Comparison of ENCODE assay signal across 24 mouse cellular contexts in genomic region chr14:20436976-20437375, GRCm38 (mm10). TPM values are rescaled to one million over a fixed set of nuclear protein-coding genes. Genes with fewer than 3 reads are reported as not detected.
A peak's percentile ranks its signal among the peaks of the same experiment; 100 is the strongest.
DNase-seq lines count a peak whose midpoint lies in the region; ATAC-seq and TF ChIP-seq lines count a peak whose summit lies in the region.
"Had no signal": no experiment of that assay in that cellular context is flagged by ENCODE, and none has a peak within 500 bp of the region (broad histone marks: within the 10 kb centered on the region; RNA-seq: fewer than 3 reads in every experiment).

No protein-coding gene starts in this region.

- H3K27me3 ChIP-seq in cerebellum, adult 2 months (ENCODE audit: control insufficient read depth, insufficient read depth, low read length): no peaks in the 10 kb centered on the region
- peaks cover 7% of the 10 kb centered on the region for H3K27me3 ChIP-seq in megakaryocyte, embryonic 14.5 days (replicated peaks)
- H3K27me3 ChIP-seq: forebrain, embryonic 13.5 days; hindbrain, embryonic 12.5 days; hindbrain, embryonic 15.5 days had no signal

- TF ChIP-seq POLR2A in cerebellum, adult 2 months (IDR thresholded peaks at IDR 0.05; ENCODE audit: borderline replicate concordance, insufficient read depth, low read length): no peak

- no peak overlapping the region for H3K4me3 ChIP-seq in cerebellum, adult 2 months (replicated peaks; ENCODE audit: insufficient read depth, low read depth, low read length)
- peak overlapping the region; percentile 28 for H3K4me3 ChIP-seq in megakaryocyte, embryonic 14.5 days (replicated peaks)
- H3K4me3 ChIP-seq: forebrain, embryonic 10.5 days; forebrain, embryonic 13.5 days; hindbrain, embryonic 12.5 days; hindbrain, embryonic 15.5 days had no signal

- TF ChIP-seq CTCF in cerebellum, adult 2 months (IDR thresholded peaks at IDR 0.05; ENCODE audit: borderline replicate concordance, insufficient read depth, low read depth, low read length): no peak

- DNase-seq in cerebellum, postnatal 14 days: peak; percentile 45 to 57
- DNase-seq in cerebellum, adult 2 months: no peak
- no peak for DNase-seq in ovary, postnatal 10 days (ENCODE audit: low spot score)
- no peak for DNase-seq in natural killer cell, adult 2 months (ENCODE audit: low spot score in 2 of 2)
- DNase-seq: adrenal gland, adult 8-10 months; adrenal gland, postnatal 25 days; cerebellum, adult 11 months; cerebellum, adult 8-10 months; embryo, embryonic 11 days; gastrocnemius, postnatal 25 days had no signal

- no peak for ATAC-seq in megakaryocyte, adult 5-6 weeks (ENCODE audit: poor library complexity, severe bottlenecking)
- peak; percentile 47 for ATAC-seq in common myeloid progenitor, adult 5-6 weeks (replicated peaks; ENCODE audit: low read depth, poor library complexity, severe bottlenecking)
- ATAC-seq: activated CD4-positive, CD25-positive, alpha-beta regulatory T cell, adult 4 months; CD4-positive, CD25-positive, alpha-beta regulatory T cell, adult 4 months; forebrain, embryonic 13.5 days; forebrain, embryonic 16.5 days; intestine, postnatal 0 days had no signal

- no peaks in the 10 kb centered on the region; the same call in 1 of the 2 replicates for H3K4me1 ChIP-seq in cerebellum, adult 2 months (ENCODE audit: control insufficient read depth, insufficient read depth, low read length)
- H3K4me1 ChIP-seq in megakaryocyte, embryonic 14.5 days: peaks cover 7% of the 10 kb centered on the region
- H3K4me1 ChIP-seq: forebrain, embryonic 13.5 days; hindbrain, embryonic 12.5 days; hindbrain, embryonic 15.5 days had no signal

- no peak overlapping the region for H3K27ac ChIP-seq in cerebellum, adult 2 months (ENCODE audit: insufficient read depth, low read length)
- H3K27ac ChIP-seq: forebrain, embryonic 10.5 days; forebrain, embryonic 13.5 days; hindbrain, embryonic 12.5 days; hindbrain, embryonic 15.5 days had no signal

- H3K36me3 ChIP-seq in megakaryocyte, embryonic 14.5 days (replicated peaks; ENCODE audit: low read length): no peaks in the 10 kb centered on the region
- H3K36me3 ChIP-seq: forebrain, embryonic 10.5 days; hindbrain, embryonic 12.5 days; hindbrain, embryonic 15.5 days had no signal

- 49% methylated on average over 6 of the region's 6 CpGs for WGBS in cerebellum, adult 2 months

- H3K9me3 ChIP-seq in megakaryocyte, embryonic 14.5 days: peaks cover 6% of the 10 kb centered on the region
- H3K9me3 ChIP-seq: forebrain, embryonic 10.5 days; forebrain, embryonic 13.5 days; hindbrain, embryonic 12.5 days; hindbrain, embryonic 15.5 days had no signal

RNA-seq across cellular contexts. Expression of gene Cfap70, which starts 15.1 kb away (rescaled TPM):
- 0.38 and 0.76 TPM in 2 replicates for polyA plus RNA-seq in cerebellum, adult 2 months (2012; rRNA removed)
- polyA plus RNA-seq in megakaryocyte, embryonic 14.5 days (2012; ENCODE audit: insufficient read depth, low replicate concordance): not detected in 2 replicates
- not detected in 2 replicates for total RNA-seq in megakaryocyte, adult 5-6 weeks (2015)
- total RNA-seq in megakaryocyte, adult 5-6 weeks (2017): not detected in 2 replicates
- total RNA-seq in common myeloid progenitor, adult 5-6 weeks (2017): 0.05 TPM in 1 of 2 replicates, not detected in the other
- total RNA-seq: heart, adult 8-10 months; heart, postnatal 25 days had no signal
- polyA plus RNA-seq: activated CD4-positive, CD25-positive, alpha-beta regulatory T cell, adult 4 months; CD4-positive, CD25-positive, alpha-beta regulatory T cell, adult 4 months; heart, embryonic 11.5 days; intestine, postnatal 0 days had no signal

RNA-seq across cellular contexts. Expression of gene Anxa7, which starts 43.0 kb away (rescaled TPM):
- polyA plus RNA-seq in cerebellum, adult 2 months (2012; rRNA removed): 69.6 and 72.2 TPM in 2 replicates
- 37.0 and 167 TPM in 2 replicates for polyA plus RNA-seq in megakaryocyte, embryonic 14.5 days (2012; ENCODE audit: insufficient read depth, low replicate concordance)
- 99.1 and 113 TPM in 2 replicates for total RNA-seq in megakaryocyte, adult 5-6 weeks (2015)
- 117 and 128 TPM in 2 replicates for total RNA-seq in megakaryocyte, adult 5-6 weeks (2017)
- 48.7 and 60.9 TPM in 2 replicates for total RNA-seq in common myeloid progenitor, adult 5-6 weeks (2017)

RNA-seq across cellular contexts. Expression of gene Mrps16, which starts 43.5 kb away (rescaled TPM):
- 52.8 and 53.5 TPM in 2 replicates for polyA plus RNA-seq in cerebellum, adult 2 months (2012; rRNA removed)
- polyA plus RNA-seq in megakaryocyte, embryonic 14.5 days (2012; ENCODE audit: insufficient read depth, low replicate concordance): 17.7 and 18.6 TPM in 2 replicates
- total RNA-seq in megakaryocyte, adult 5-6 weeks (2015): 60.7 and 78.0 TPM in 2 replicates
- total RNA-seq in megakaryocyte, adult 5-6 weeks (2017): 22.2 and 43.8 TPM in 2 replicates
- 38.8 and 43.9 TPM in 2 replicates for total RNA-seq in common myeloid progenitor, adult 5-6 weeks (2017)

RNA-seq across cellular contexts. Expression of gene Dnajc9, which starts 48.3 kb away (rescaled TPM):
- 55.9 and 57.7 TPM in 2 replicates for polyA plus RNA-seq in cerebellum, adult 2 months (2012; rRNA removed)
- 34.4 and 53.3 TPM in 2 replicates for polyA plus RNA-seq in megakaryocyte, embryonic 14.5 days (2012; ENCODE audit: insufficient read depth, low replicate concordance)
- total RNA-seq in megakaryocyte, adult 5-6 weeks (2015): 52.3 and 53.9 TPM in 2 replicates
- total RNA-seq in megakaryocyte, adult 5-6 weeks (2017): 170 and 172 TPM in 2 replicates
- total RNA-seq in common myeloid progenitor, adult 5-6 weeks (2017): 329 and 390 TPM in 2 replicates

RNA-seq across cellular contexts. Expression of gene Mss51, which starts 59.7 kb away (rescaled TPM):
- polyA plus RNA-seq in cerebellum, adult 2 months (2012; rRNA removed): 1.1 TPM in 2 replicates
- not detected in 2 replicates for polyA plus RNA-seq in megakaryocyte, embryonic 14.5 days (2012; ENCODE audit: insufficient read depth, low replicate concordance)
- total RNA-seq in megakaryocyte, adult 5-6 weeks (2015): 1.2 and 3.2 TPM in 2 replicates
- total RNA-seq in megakaryocyte, adult 5-6 weeks (2017): 0.51 and 0.85 TPM in 2 replicates
- 1.1 and 1.9 TPM in 2 replicates for total RNA-seq in common myeloid progenitor, adult 5-6 weeks (2017)

Comparison
In these comparisons a context has a peak if more than half of its experiments do, and no peak if none do; other contexts are left out.
1. DNase-seq: peak in cerebellum, postnatal 14 days (2 of 2); none in cerebellum, adult 2 months (0 of 2), ovary, postnatal 10 days (single experiment) and natural killer cell, adult 2 months (0 of 2).